Mouse (Mus musculus) testis, adult 2 months (tissue): Measurements from ENCODE around the gene Sfta2. TPM values are rescaled to one million over a fixed set of nuclear protein-coding genes. Genes with fewer than 3 reads are reported as not detected.

Experiments used
- H3K27ac ChIP-seq: fragments of 200-500 bp; 2 replicates; pipeline ENCODE4 v1.5.1; 2012; ENCODE audit warnings: low read depth, low read length; ENCODE audit not compliant: control insufficient read depth, insufficient read depth
- H3K27me3 ChIP-seq: fragments of 200-500 bp; 2 replicates; pipeline ENCODE4 v1.6.1; 2012; ENCODE audit warnings: mild to moderate bottlenecking, low read length, moderate library complexity; ENCODE audit not compliant: control insufficient read depth, insufficient read depth
- H3K36me3 ChIP-seq: fragments of 200-500 bp; 2 replicates; pipeline ENCODE4 v1.6.1; 2012; ENCODE audit warnings: mild to moderate bottlenecking, low read length; ENCODE audit not compliant: control insufficient read depth, insufficient read depth
- H3K4me1 ChIP-seq: fragments of 200-500 bp; 2 replicates; pipeline ENCODE4 v1.6.1; 2012; ENCODE audit warnings: low read length; ENCODE audit not compliant: control insufficient read depth, insufficient read depth
- H3K4me3 ChIP-seq: fragments of 200-500 bp; 2 replicates; pipeline ENCODE4 v1.5.1; 2012; ENCODE audit warnings: low read depth, mild to moderate bottlenecking, low read length, moderate library complexity, mixed read lengths; ENCODE audit not compliant: control insufficient read depth
- CTCF ChIP-seq: fragments of 200-500 bp; IDR thresholded peaks from 2 replicates; pipeline ENCODE4 v1.5.1; 2012; ENCODE audit warnings: low read depth, mild to moderate bottlenecking, inconsistent platforms, low read length, moderate library complexity; ENCODE audit not compliant: control insufficient read depth, insufficient read depth, insufficient replicate concordance
- POLR2A ChIP-seq: fragments of 200-500 bp; IDR thresholded peaks from 2 replicates; pipeline ENCODE4 v1.6.1; 2012; ENCODE audit warnings: low read depth, mild to moderate bottlenecking, inconsistent platforms, low read length, moderate library complexity; ENCODE audit not compliant: control insufficient read depth
- polyA plus RNA-seq: library from polyadenylated mRNA; depleted of rRNA; stranded (reverse); fragments of >200 nt; gene quantifications from 2 replicates; pipeline ENCODE4 v1.2.3, GENCODE M21; 2012

The Sfta2 gene
- polyA plus RNA-seq, 1 experiment: not detected

- Histone ChIP-seq H3K36me3 (no peaks in the 10 kb centered on the region), H3K27ac (peak within 1 kb of the TSS; percentile 45; the same call in 1 of the 2 replicates), H3K27me3 (no peaks in the 10 kb centered on the region), H3K4me3 (peak within 1 kb of the TSS; percentile 89), H3K4me1 (peaks cover under 1% of the 10 kb centered on the region)
- no peak for TF ChIP-seq POLR2A
- TF ChIP-seq CTCF: no peak
Observed at GRCm38 (mm10) chr17:35673416-35674035, 72.2 kb downstream of the Sfta2 start, which contains the start of gene Gtf2h4. Gene Gtf2h4 (minus strand): TSS chr17:35673739.

- Histone ChIP-seq H3K27ac (no peak overlapping the region), H3K27me3 (no peaks in the 10 kb centered on the region), H3K4me1 (peaks cover 4% of the 10 kb centered on the region), H3K36me3 (no peaks in the 10 kb centered on the region), H3K4me3 (no peak overlapping the region)
- TF ChIP-seq CTCF (no peak), POLR2A (no peak)
Observed at GRCm38 (mm10) chr17:35680591-35680990, 79.2 kb downstream of the Sfta2 start.

- Histone ChIP-seq H3K27ac (no peak overlapping the region), H3K36me3 (no peaks in the 10 kb centered on the region), H3K27me3 (no peaks in the 10 kb centered on the region), H3K4me3 (no peak overlapping the region), H3K4me1 (peaks cover 4% of the 10 kb centered on the region)
- TF ChIP-seq CTCF (no peak), POLR2A (no peak)
Observed at GRCm38 (mm10) chr17:35681986-35682385, 80.6 kb downstream of the Sfta2 start.

- Histone ChIP-seq H3K27me3 (no peaks in the 10 kb centered on the region), H3K4me1 (peaks cover 4% of the 10 kb centered on the region), H3K27ac (no peak overlapping the region), H3K4me3 (peak overlapping the region; percentile 8), H3K36me3 (no peaks in the 10 kb centered on the region)
- TF ChIP-seq POLR2A: no peak
- TF ChIP-seq CTCF: no peak
Observed at GRCm38 (mm10) chr17:35685061-35685460, 83.7 kb downstream of the Sfta2 start.

- no peaks in the 10 kb centered on the region for H3K27me3 ChIP-seq
- no peaks in the 10 kb centered on the region for H3K36me3 ChIP-seq
- no peak overlapping the region for H3K4me3 ChIP-seq
Observed at GRCm38 (mm10) chr17:35688347-35689175, 87.2 kb downstream of the Sfta2 start.

GRCm38 (mm10) chr17:35689936-35690645 is 88.7 kb downstream of the Sfta2 start:
- Histone ChIP-seq H3K4me1 (peaks cover 2% of the 10 kb centered on the region), H3K4me3 (no peak overlapping the region), H3K27ac (no peak overlapping the region), H3K36me3 (no peaks in the 10 kb centered on the region), H3K27me3 (no peaks in the 10 kb centered on the region)
- no peak for TF ChIP-seq CTCF
- no peak for TF ChIP-seq POLR2A

More at GRCm38 (mm10) chr17:35688347-35689175, 87.2 kb downstream of the Sfta2 start:
- TF ChIP-seq CTCF: no peak
- no peak for TF ChIP-seq POLR2A
- peaks cover 4% of the 10 kb centered on the region for H3K4me1 ChIP-seq
- H3K27ac ChIP-seq: no peak overlapping the region

- Histone ChIP-seq H3K4me3 (no peak overlapping the region), H3K27ac (no peak overlapping the region), H3K36me3 (no peaks in the 10 kb centered on the region), H3K27me3 (no peaks in the 10 kb centered on the region), H3K4me1 (no peaks in the 10 kb centered on the region)
- TF ChIP-seq CTCF: no peak
Observed at GRCm38 (mm10) chr17:35691811-35692210, 90.5 kb downstream of the Sfta2 start.
